Mouse (Mus musculus) heart, adult 2 months (tissue): ENCODE measurements at regions not wholly inside any gene's neighbourhood (a gene's known extent, or its start where the extent isn't known, plus 50 kb on each side); places are given as distances from the start of the nearest gene placed in this dataset.

Experiments
- CTCF ChIP-seq: fragments of 200-600 bp; IDR thresholded peaks from 2 replicates; pipeline ENCODE4 v1.8.1; 2022; ENCODE audit warnings: antibody characterized with exemption, mild to moderate bottlenecking, moderate library complexity
- POLR2A ChIP-seq: fragments of 200-500 bp; IDR thresholded peaks from 2 replicates; pipeline ENCODE4 v1.6.1; 2011; ENCODE audit warnings: mild to moderate bottlenecking, low read depth, low read length, control low read depth; ENCODE audit not compliant: insufficient read depth

DNA sequence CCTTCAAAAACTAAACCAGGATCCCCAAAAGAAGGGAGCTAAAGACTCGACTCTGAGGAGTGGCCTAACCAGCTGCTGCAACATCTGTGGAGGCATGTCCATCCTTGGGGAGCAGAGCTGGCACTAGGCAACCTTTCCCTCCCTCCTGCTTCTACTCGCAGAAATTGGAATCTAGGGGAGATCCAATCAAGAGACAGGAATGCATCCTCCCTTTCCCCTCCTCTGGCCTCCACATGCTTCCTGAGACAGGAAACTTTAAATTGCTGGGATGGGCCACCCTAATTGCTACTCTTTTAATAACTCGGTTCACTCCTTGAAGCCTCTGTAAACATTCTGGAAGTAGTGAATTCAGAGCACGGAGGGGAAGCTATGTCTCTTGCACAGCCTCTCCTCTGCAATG, 117.9 kb downstream of the Trib2 start:
- no peak for TF ChIP-seq CTCF
- no peak for TF ChIP-seq POLR2A
